Mouse (Mus musculus) forebrain, embryonic 13.5 days (tissue): ENCODE measurements at regions not wholly inside any gene's neighbourhood (a gene's known extent, or its start where the extent isn't known, plus 50 kb on each side); places are given as distances from the start of the nearest gene placed in this dataset.
"Not testable (repeated sequence)": the region's sequence is repeated elsewhere in the genome, so short reads cannot be mapped to it uniquely, and the experiment has no call there.

Source experiments
- ATAC-seq: fragments of 200-750 bp; cut with Nextera tagmentation; 2 replicates; pipeline ENCODE4 v1.8.0; 2017
- H3K27ac ChIP-seq: fragments of 300-500 bp; sonication (generic); 2 replicates; pipeline ENCODE4 v1.5.1; 2015; ENCODE audit warnings: inconsistent platforms, mild to moderate bottlenecking, moderate library complexity
- H3K27me3 ChIP-seq: fragments of 300-500 bp; sonication (generic); 2 replicates; pipeline ENCODE4 v1.6.1; 2015; ENCODE audit warnings: mild to moderate bottlenecking, inconsistent platforms
- H3K36me3 ChIP-seq: fragments of 300-500 bp; sonication (generic); 2 replicates; pipeline ENCODE4 v1.6.1; 2015; ENCODE audit warnings: mild to moderate bottlenecking, inconsistent platforms; ENCODE audit not compliant: poor library complexity, severe bottlenecking
- H3K4me1 ChIP-seq: fragments of 300-500 bp; sonication (generic); 2 replicates; pipeline ENCODE4 v1.6.1; 2015; ENCODE audit warnings: inconsistent platforms
- H3K4me2 ChIP-seq: fragments of 300-500 bp; sonication (generic); 2 replicates; pipeline ENCODE4 v1.6.1; 2015; ENCODE audit warnings: inconsistent platforms, mild to moderate bottlenecking, moderate library complexity
- H3K4me3 ChIP-seq: fragments of 300-500 bp; sonication (generic); 2 replicates; pipeline ENCODE4 v1.5.1; 2015; ENCODE audit warnings: mild to moderate bottlenecking, inconsistent platforms
- H3K9ac ChIP-seq: fragments of 300-500 bp; sonication (generic); 2 replicates; pipeline ENCODE4 v1.6.1; 2015; ENCODE audit warnings: mild to moderate bottlenecking, inconsistent platforms
- H3K9me3 ChIP-seq: fragments of 300-500 bp; sonication (generic); replicated peaks from 2 replicates; pipeline ENCODE4 v1.6.1; 2016; ENCODE audit warnings: inconsistent platforms
- WGBS: fragments of 180-500 bp; shearing (Covaris S2); methylation state at CpG from one replicate; pipeline ENCODE4 v1.1.7; 2015; 5-methylcytosine and 5-hydroxymethylcytosine counted together

GRCm38 (mm10) chr2:149283274-149283673 is 121.6 kb upstream of the Cst10 start:
- 86% methylated on average over 5 of the region's 5 CpGs for WGBS
- H3K36me3 ChIP-seq, result no peaks in the 10 kb centered on the region
- ATAC-seq, result no peak
- no peak overlapping the region for H3K9ac ChIP-seq
- H3K4me3 ChIP-seq, result no peak overlapping the region
- 0 out of 2 replicates have a peak, but pooled peaks cover 6% of the 10 kb centered on the region for H3K9me3 ChIP-seq
- no peak overlapping the region for H3K4me2 ChIP-seq
- no peaks in the 10 kb centered on the region for H3K27me3 ChIP-seq
- no peak overlapping the region for H3K27ac ChIP-seq
- no peaks in the 10 kb centered on the region for H3K4me1 ChIP-seq

- no peak overlapping the region for H3K27ac ChIP-seq
Observed at GRCm38 (mm10) chr2:149284199-149284598, 120.7 kb upstream of the Cst10 start.

GRCm38 (mm10) chr2:149296936-149297335 is 107.9 kb upstream of the Cst10 start:
- H3K4me3 ChIP-seq, H3K4me2 ChIP-seq, H3K27ac ChIP-seq, H3K4me1 ChIP-seq, ATAC-seq, H3K36me3 ChIP-seq, H3K27me3 ChIP-seq, H3K9ac ChIP-seq: not testable (repeated sequence)
- H3K9me3 ChIP-seq, result peaks cover 19% of the 10 kb centered on the region
- 84% methylated on average over 2 of the region's 2 CpGs for WGBS

More at GRCm38 (mm10) chr2:149284199-149284598, 120.7 kb upstream of the Cst10 start:
- ATAC-seq, result no peak
- 47% methylated on average over 1 of the region's 1 CpGs for WGBS
- Histone ChIP-seq H3K9ac (no peak overlapping the region), H3K36me3 (no peaks in the 10 kb centered on the region), H3K4me2 (no peak overlapping the region), H3K9me3 (0 out of 2 replicates have a peak, but pooled peaks cover 6% of the 10 kb centered on the region), H3K4me3 (no peak overlapping the region), H3K27me3 (no peaks in the 10 kb centered on the region), H3K4me1 (no peaks in the 10 kb centered on the region)

- no peaks in the 10 kb centered on the region for H3K27me3 ChIP-seq
- H3K36me3 ChIP-seq, result no peaks in the 10 kb centered on the region
- H3K4me1 ChIP-seq, result no peaks in the 10 kb centered on the region
- H3K4me2 ChIP-seq, result no peak overlapping the region
- no peak overlapping the region for H3K9ac ChIP-seq
- no peak overlapping the region for H3K27ac ChIP-seq
- H3K9me3 ChIP-seq, result peaks cover 10% of the 10 kb centered on the region
- ATAC-seq, result no peak
- WGBS, result 90% methylated on average over 1 of the region's 1 CpGs
- H3K4me3 ChIP-seq, result no peak overlapping the region
Observed at GRCm38 (mm10) chr2:149305553-149305952, 99.3 kb upstream of the Cst10 start.

GRCm38 (mm10) chr2:149350239-149350811 is 54.5 kb upstream of the Cst10 start:
- H3K27ac ChIP-seq, result no peak overlapping the region
- no peak overlapping the region for H3K9ac ChIP-seq
- 14% methylated on average over 3 of the region's 3 CpGs for WGBS
- no peaks in the 10 kb centered on the region for H3K27me3 ChIP-seq
- H3K4me2 ChIP-seq, result no peak overlapping the region
- peak; percentile 89 for ATAC-seq
- no peaks in the 10 kb centered on the region for H3K4me1 ChIP-seq
- H3K4me3 ChIP-seq, result no peak overlapping the region
- H3K36me3 ChIP-seq, result no peaks in the 10 kb centered on the region
- H3K9me3 ChIP-seq, result no peaks in the 10 kb centered on the region
